In genomic region chr1:129779506-129779905, GRCm38 (mm10) we compare ENCODE assay signal across 22 mouse cellular contexts.
"Had no signal": no experiment of that assay in that cellular context is flagged by ENCODE, and none has a peak within 500 bp of the region (broad histone marks: within the 10 kb centered on the region; RNA-seq: fewer than 3 reads in every experiment).

No protein-coding gene starts in this region.

- H3K9ac ChIP-seq: kidney, embryonic 15.5 days; limb, embryonic 13.5 days; liver, embryonic 12.5 days; liver, embryonic 15.5 days; lung, embryonic 15.5 days; midbrain, embryonic 13.5 days; neural tube, embryonic 13.5 days; stomach, embryonic 15.5 days had no signal

- H3K27me3 ChIP-seq: kidney, embryonic 15.5 days; limb, embryonic 13.5 days; liver, embryonic 12.5 days; liver, embryonic 15.5 days; lung, embryonic 15.5 days; megakaryocyte, embryonic 14.5 days; midbrain, embryonic 13.5 days; neural tube, embryonic 13.5 days; stomach, embryonic 15.5 days had no signal

- DNase-seq: kidney, adult 11 months; kidney, adult 8-10 months; kidney, postnatal 10 days; kidney, postnatal 36 days; liver; lung, adult 18-20 months; lung, postnatal 10 days; lung, postnatal 36 days; right cerebral cortex, postnatal 25 days; spleen, adult 18-20 months; thymus, postnatal 25 days had no signal

- H3K27ac ChIP-seq: kidney, embryonic 15.5 days; limb, embryonic 10.5 days; limb, embryonic 13.5 days; liver, embryonic 12.5 days; liver, embryonic 15.5 days; lung, embryonic 15.5 days; midbrain, embryonic 10.5 days; midbrain, embryonic 13.5 days; neural tube, embryonic 13.5 days; stomach, embryonic 15.5 days had no signal

- H3K4me3 ChIP-seq: kidney, embryonic 15.5 days; limb, embryonic 10.5 days; limb, embryonic 13.5 days; liver, embryonic 12.5 days; liver, embryonic 15.5 days; lung, embryonic 15.5 days; megakaryocyte, embryonic 14.5 days; midbrain, embryonic 10.5 days; midbrain, embryonic 13.5 days; neural tube, embryonic 13.5 days; stomach, embryonic 15.5 days had no signal

- H3K36me3 ChIP-seq: kidney, embryonic 15.5 days; limb, embryonic 10.5 days; limb, embryonic 13.5 days; liver, embryonic 12.5 days; liver, embryonic 15.5 days; lung, embryonic 15.5 days; midbrain, embryonic 10.5 days; midbrain, embryonic 13.5 days; neural tube, embryonic 13.5 days; stomach, embryonic 15.5 days had no signal

- ATAC-seq: liver, embryonic 12.5 days; midbrain, embryonic 13.5 days had no signal

- H3K4me2 ChIP-seq: kidney, embryonic 15.5 days; limb, embryonic 13.5 days; liver, embryonic 12.5 days; liver, embryonic 15.5 days; lung, embryonic 15.5 days; midbrain, embryonic 13.5 days; neural tube, embryonic 13.5 days; stomach, embryonic 15.5 days had no signal

- H3K9me3 ChIP-seq: kidney, embryonic 15.5 days; limb, embryonic 10.5 days; limb, embryonic 13.5 days; liver, embryonic 12.5 days; liver, embryonic 15.5 days; lung, embryonic 15.5 days; megakaryocyte, embryonic 14.5 days; midbrain, embryonic 10.5 days; midbrain, embryonic 13.5 days; neural tube, embryonic 13.5 days; stomach, embryonic 15.5 days had no signal

- H3K4me1 ChIP-seq: limb, embryonic 10.5 days; limb, embryonic 13.5 days; liver, embryonic 12.5 days; liver, embryonic 15.5 days; lung, embryonic 15.5 days; midbrain, embryonic 10.5 days; midbrain, embryonic 13.5 days; neural tube, embryonic 13.5 days; stomach, embryonic 15.5 days had no signal
